Mouse (Mus musculus) ES-Bruce4 (cell line): ENCODE measurements around the gene Gtf2ird2. TPM values are rescaled to one million over a fixed set of nuclear protein-coding genes. Genes with fewer than 3 reads are reported as not detected.

Experiments used
- H3K27ac ChIP-seq: 2 replicates; pipeline ENCODE4 v1.5.1; 2012; ENCODE audit warnings: low read length, inconsistent platforms; ENCODE audit not compliant: insufficient read depth
- H3K27me3 ChIP-seq: 2 replicates; pipeline ENCODE4 v1.6.1; 2012; ENCODE audit warnings: mild to moderate bottlenecking, low read length, inconsistent platforms; ENCODE audit not compliant: control insufficient read depth, poor library complexity, insufficient read depth, severe bottlenecking
- H3K36me3 ChIP-seq: 2 replicates; pipeline ENCODE4 v1.6.1; 2012; ENCODE audit warnings: inconsistent platforms, mild to moderate bottlenecking, low read length, moderate library complexity; ENCODE audit not compliant: control insufficient read depth, poor library complexity, insufficient read depth, severe bottlenecking
- H3K4me1 ChIP-seq: one replicate; pipeline ENCODE4 v1.8.1; 2011; ENCODE audit warnings: low read length; ENCODE audit not compliant: control insufficient read depth, insufficient read depth
- H3K4me3 ChIP-seq: 2 replicates; pipeline ENCODE4 v1.5.1; 2011; ENCODE audit warnings: low read depth, mild to moderate bottlenecking, low read length
- H3K9ac ChIP-seq: 2 replicates; pipeline ENCODE4 v1.6.1; 2012; ENCODE audit warnings: low read depth, mild to moderate bottlenecking, inconsistent platforms; ENCODE audit not compliant: poor library complexity, severe bottlenecking
- H3K9me3 ChIP-seq: replicated peaks from 2 replicates; pipeline ENCODE4 v1.6.1; 2012; ENCODE audit warnings: mild to moderate bottlenecking, low read length, inconsistent platforms; ENCODE audit not compliant: control insufficient read depth, poor library complexity, insufficient read depth, severe bottlenecking
- CTCF ChIP-seq: IDR thresholded peaks from one replicate; pipeline ENCODE4 v1.8.1; 2011; ENCODE audit warnings: low read depth, low read length
- EP300 ChIP-seq: IDR thresholded peaks from 2 replicates; pipeline ENCODE4 v1.6.1; 2011; ENCODE audit warnings: low read depth, low read length; ENCODE audit not compliant: insufficient read depth
- POLR2A ChIP-seq: IDR thresholded peaks from one replicate; pipeline ENCODE4 v1.8.1; 2011; ENCODE audit warnings: low read length; ENCODE audit not compliant: insufficient read depth
- polyA plus RNA-seq: library from polyadenylated mRNA; stranded (reverse); fragments of >200 nt; gene quantifications from 2 replicates; pipeline ENCODE4 v1.2.4, GENCODE M21; 2011; ENCODE audit warnings: low read depth; ENCODE audit not compliant: missing spikeins, insufficient read depth, insufficient read length

Gene Gtf2ird2
- polyA plus RNA-seq, 1 experiment, result 5.6 TPM

- Histone ChIP-seq H3K9me3 (no peaks in the 10 kb centered on the region), H3K4me3 (no peak overlapping the region), H3K27ac (no peak overlapping the region), H3K36me3 (no peaks in the 10 kb centered on the region), H3K9ac (no peak overlapping the region), H3K4me1 (no peaks in the 10 kb centered on the region), H3K27me3 (no peaks in the 10 kb centered on the region)
- no peak for TF ChIP-seq CTCF
- no peak for TF ChIP-seq EP300
- no peak for TF ChIP-seq POLR2A
These were observed 2.2 kb downstream of the Gtf2ird2 start for GRCm38 (mm10) chr5:134186059-134186458.

- no peak overlapping the region for H3K9ac ChIP-seq
These were observed 3.3 kb downstream of the Gtf2ird2 start for GRCm38 (mm10) chr5:134186961-134187731.

GRCm38 (mm10) chr5:134188571-134188970 is 4.8 kb downstream of the Gtf2ird2 start:
- Histone ChIP-seq H3K9ac (no peak overlapping the region), H3K27me3 (no peaks in the 10 kb centered on the region), H3K27ac (no peak overlapping the region), H3K9me3 (no peaks in the 10 kb centered on the region), H3K4me3 (no peak overlapping the region), H3K4me1 (no peaks in the 10 kb centered on the region), H3K36me3 (no peaks in the 10 kb centered on the region)
- no peak for TF ChIP-seq EP300
- TF ChIP-seq POLR2A, result no peak
- TF ChIP-seq CTCF, result no peak

More at GRCm38 (mm10) chr5:134186961-134187731, 3.3 kb downstream of the Gtf2ird2 start:
- no peak overlapping the region for H3K27ac ChIP-seq
- no peaks in the 10 kb centered on the region for H3K27me3 ChIP-seq
- H3K36me3 ChIP-seq, result no peaks in the 10 kb centered on the region
- TF ChIP-seq EP300, result peak; percentile 53; the same call in 1 of the 2 replicates
- TF ChIP-seq POLR2A, result no peak
- peak; percentile 98 for TF ChIP-seq CTCF
- no peak overlapping the region for H3K4me3 ChIP-seq
- H3K4me1 ChIP-seq, result no peaks in the 10 kb centered on the region
- H3K9me3 ChIP-seq, result no peaks in the 10 kb centered on the region

- Histone ChIP-seq H3K9me3 (no peaks in the 10 kb centered on the region), H3K4me3 (no peak overlapping the region), H3K4me1 (no peaks in the 10 kb centered on the region), H3K36me3 (no peaks in the 10 kb centered on the region), H3K9ac (no peak overlapping the region), H3K27ac (no peak overlapping the region), H3K27me3 (no peaks in the 10 kb centered on the region)
- no peak for TF ChIP-seq CTCF
These were observed 9.8 kb downstream of the Gtf2ird2 start for GRCm38 (mm10) chr5:134193664-134194063.

- no peak for TF ChIP-seq POLR2A
- TF ChIP-seq CTCF, result no peak
- TF ChIP-seq EP300, result no peak
- Histone ChIP-seq H3K4me3 (no peak overlapping the region), H3K9me3 (no peaks in the 10 kb centered on the region), H3K27me3 (no peaks in the 10 kb centered on the region), H3K27ac (no peak overlapping the region), H3K9ac (no peak overlapping the region), H3K4me1 (no peaks in the 10 kb centered on the region), H3K36me3 (no peaks in the 10 kb centered on the region)
These were observed 22.9 kb downstream of the Gtf2ird2 start for GRCm38 (mm10) chr5:134206721-134207120.

GRCm38 (mm10) chr5:134209931-134210554 is 26.2 kb downstream of the Gtf2ird2 start:
- no peak overlapping the region for H3K9ac ChIP-seq
- H3K4me3 ChIP-seq, result no peak overlapping the region
- H3K9me3 ChIP-seq, result no peaks in the 10 kb centered on the region
- H3K27ac ChIP-seq, result no peak overlapping the region
- H3K4me1 ChIP-seq, result no peaks in the 10 kb centered on the region
- H3K36me3 ChIP-seq, result no peaks in the 10 kb centered on the region
- H3K27me3 ChIP-seq, result no peaks in the 10 kb centered on the region
- TF ChIP-seq POLR2A (no peak), EP300 (no peak), CTCF (no peak)
